Mouse (Mus musculus): Measurements from ENCODE around the gene Flt3.

Flt3 gene

GRCm38 (mm10) chr5:147307398-147307785, 92.9 kb downstream of the Flt3 start:
- no peak for DNase-seq

GRCm38 (mm10) chr5:147306638-147307397, 93.5 kb downstream of the Flt3 start, which contains the start of gene Cdx2:
Gene Cdx2, minus strand, starts transcription at chr5:147307270.
- no peak for DNase-seq

- no peak for DNase-seq
Measured at GRCm38 (mm10) chr5:147305856-147306637, 94.2 kb downstream of the Flt3 start.

GRCm38 (mm10) chr5:147305166-147305565, 95.1 kb downstream of the Flt3 start:
- no peak for DNase-seq

- no peak for DNase-seq
Measured at GRCm38 (mm10) chr5:147304276-147305155, 95.8 kb downstream of the Flt3 start.

GRCm38 (mm10) chr5:147302746-147303400, 97.4 kb downstream of the Flt3 start:
- DNase-seq, result no peak

GRCm38 (mm10) chr5:147302141-147302540, 98.1 kb downstream of the Flt3 start:
- no peak for DNase-seq

- no peak for DNase-seq
Measured at GRCm38 (mm10) chr5:147301781-147302070, 98.6 kb downstream of the Flt3 start.

GRCm38 (mm10) chr5:147300917-147301780, 99.1 kb downstream of the Flt3 start:
- no peak for DNase-seq

GRCm38 (mm10) chr5:147300001-147300363, 100.3 kb downstream of the Flt3 start:
- no peak for DNase-seq

GRCm38 (mm10) chr5:147299255-147300000, 100.9 kb downstream of the Flt3 start:
- DNase-seq, result no peak

GRCm38 (mm10) chr5:147297249-147297648, 103.0 kb downstream of the Flt3 start:
- DNase-seq, result no peak

- DNase-seq, result no peak
Measured at GRCm38 (mm10) chr5:147294121-147294520, 106.2 kb downstream of the Flt3 start.

GRCm38 (mm10) chr5:147293127-147293910, 107.0 kb downstream of the Flt3 start:
- peak; percentile 64 for DNase-seq

- DNase-seq, result no peak
Measured at GRCm38 (mm10) chr5:147292506-147293120, 107.7 kb downstream of the Flt3 start.

- no peak for DNase-seq
Measured at GRCm38 (mm10) chr5:147291764-147292505, 108.4 kb downstream of the Flt3 start.

GRCm38 (mm10) chr5:147284365-147284764, 115.9 kb downstream of the Flt3 start:
- no peak for DNase-seq

Data from thymus, postnatal 25 days (tissue).